Mouse (Mus musculus): Measurements from ENCODE around the gene Hs3st2. TPM values are rescaled to one million over a fixed set of nuclear protein-coding genes. Genes with fewer than 3 reads are reported as not detected.
A peak's percentile ranks its signal among the peaks of the same experiment; 100 is the strongest.
"Not testable (repeated sequence)": the region's sequence is repeated elsewhere in the genome, so short reads cannot be mapped to it uniquely, and the experiment has no call there.

Gene Hs3st2
- polyA plus RNA-seq (2015; fragmentation: Nextera tagmentation; extraction: Ambion mirVana) = 0.87 and 0.92 TPM in 2 replicates

DNA sequence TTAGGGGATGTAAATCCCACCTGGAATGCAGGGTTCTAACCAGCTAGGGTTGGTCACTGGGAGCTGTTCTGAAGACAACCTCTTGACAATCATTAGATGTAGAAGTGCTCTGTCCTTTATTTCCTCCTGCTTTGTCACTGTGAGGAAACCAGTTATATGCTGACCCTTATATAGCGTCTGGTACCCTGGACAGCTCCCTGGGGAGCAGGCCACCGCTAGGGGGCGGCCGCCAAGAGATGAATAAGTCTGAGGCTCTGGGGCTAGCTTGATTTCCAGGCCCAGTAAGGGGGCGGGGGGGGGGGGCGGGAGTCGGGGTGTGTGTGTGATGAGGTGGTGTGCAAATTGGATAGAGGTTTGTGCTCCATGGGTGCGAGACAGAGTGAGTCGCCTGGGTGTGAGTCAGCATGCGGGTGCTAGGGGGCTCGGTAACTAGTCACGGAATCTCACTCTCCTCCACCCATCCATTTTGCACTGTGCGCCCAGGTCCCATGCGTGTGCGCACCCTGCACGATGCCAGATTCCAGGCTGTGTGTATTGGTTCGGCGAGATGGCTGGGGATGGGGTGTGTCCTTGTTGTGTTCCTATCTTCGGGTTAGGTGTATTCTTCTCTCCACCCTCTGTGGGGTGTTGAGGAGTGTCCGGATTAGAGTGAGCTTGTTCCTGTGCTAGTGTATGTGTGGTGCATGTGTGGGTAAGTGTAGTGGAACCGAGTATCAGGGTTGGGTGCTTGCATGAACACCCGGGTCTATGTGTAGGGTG lies at the start of gene Hs3st2:
TSS of gene Hs3st2 (plus strand) at position 635 of the 759 bp plus-strand sequence.
- Histone ChIP-seq H3K27ac (ENCODE audit: low read length) (no peak within 1 kb of the TSS), H3K36me3 (ENCODE audit: control insufficient read depth, insufficient read depth, low read length) (no peaks in the 10 kb centered on the region), H3K4me1 (ENCODE audit: control insufficient read depth, insufficient read depth, low read length) (peaks cover 4% of the 10 kb centered on the region; the same call in 1 of the 2 replicates), H3K9me3 (ENCODE audit: control insufficient read depth, low read length) (no peaks in the 10 kb centered on the region), H3K9ac (ENCODE audit: low read depth, low read length) (no peak within 1 kb of the TSS), H3K4me2 (ENCODE audit: low read depth, low read length) (peak within 1 kb of the TSS; percentile 30), H3K27me3 (replicated peaks; ENCODE audit: control insufficient read depth, insufficient read depth, low read length) (peaks cover 38% of the 10 kb centered on the region), H3K4me3 (ENCODE audit: low read length) (peak within 1 kb of the TSS; percentile 23)
- WGBS = 3% methylated on average over 22 of the region's 22 CpGs
- peak; percentile 50; the same call in 1 of the 2 replicates for ATAC-seq

DNA sequence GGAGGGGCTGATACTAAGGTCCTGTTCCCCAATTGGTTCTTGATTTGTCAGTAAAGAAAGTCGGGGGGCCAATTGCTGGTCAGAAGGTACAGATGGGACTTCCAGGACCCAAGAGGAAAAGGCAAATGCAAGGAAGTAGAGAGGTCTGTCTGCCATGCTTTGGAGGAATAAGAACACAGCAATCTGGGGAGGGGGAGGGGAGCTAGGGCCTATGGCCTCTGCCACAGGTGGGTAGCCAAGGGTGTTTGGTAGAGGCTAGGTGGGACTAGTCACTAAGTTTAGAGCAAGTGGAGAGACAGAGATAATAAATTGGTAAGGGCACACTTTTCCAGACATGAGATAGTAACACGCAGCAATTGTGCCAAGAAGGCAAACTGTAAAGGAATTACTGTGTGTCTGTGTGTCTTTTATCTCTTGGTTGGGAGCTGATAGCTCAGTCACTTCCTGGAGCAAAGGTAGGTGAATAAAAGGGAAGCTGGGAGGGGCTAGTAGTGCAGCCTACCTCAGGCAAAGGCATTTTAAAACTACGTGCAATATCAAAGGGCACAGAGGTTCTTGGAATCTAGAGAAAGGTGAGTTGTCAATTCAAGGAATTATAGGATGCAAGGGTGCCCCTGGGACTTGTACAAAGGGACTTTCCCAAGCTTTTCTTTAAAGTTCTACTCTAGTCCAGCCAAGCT lies 43.2 kb upstream of the Hs3st2 start:
- Histone ChIP-seq H3K9me3 (ENCODE audit: control insufficient read depth, low read length) (no peaks in the 10 kb centered on the region), H3K4me1 (ENCODE audit: control insufficient read depth, insufficient read depth, low read length) (no peaks in the 10 kb centered on the region), H3K27me3 (replicated peaks; ENCODE audit: control insufficient read depth, insufficient read depth, low read length) (no peaks in the 10 kb centered on the region), H3K4me2 (ENCODE audit: low read depth, low read length) (no peak overlapping the region), H3K9ac (ENCODE audit: low read depth, low read length) (no peak overlapping the region), H3K4me3 (ENCODE audit: low read length) (no peak overlapping the region), H3K27ac (ENCODE audit: low read length) (peak overlapping the region; percentile 79), H3K36me3 (ENCODE audit: control insufficient read depth, insufficient read depth, low read length) (no peaks in the 10 kb centered on the region)
- ATAC-seq = peak; percentile 99
- 61% methylated on average over 3 of the region's 3 CpGs for WGBS

DNA sequence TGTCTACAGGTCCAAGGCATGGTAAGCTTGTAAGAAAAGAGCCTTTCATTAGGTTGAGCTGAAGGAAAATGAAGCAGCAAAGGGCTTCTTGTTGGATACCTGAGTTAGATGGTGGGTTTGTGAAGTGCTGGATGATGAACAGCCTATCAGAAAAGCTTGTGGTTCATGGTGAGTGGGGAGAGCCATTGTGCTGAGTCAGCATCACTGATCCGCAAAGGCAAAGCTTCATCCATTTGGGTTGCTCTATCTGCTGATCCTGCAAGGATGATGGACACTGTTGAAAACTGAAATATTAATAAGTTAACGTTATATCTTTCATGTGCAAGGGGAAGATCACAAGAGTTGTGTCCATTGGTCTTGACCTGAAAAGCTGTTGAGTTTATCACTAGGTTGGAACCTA lies 40.0 kb upstream of the Hs3st2 start:
- Histone ChIP-seq H3K4me1 (ENCODE audit: control insufficient read depth, insufficient read depth, low read length) (no peaks in the 10 kb centered on the region), H3K4me3 (ENCODE audit: low read length) (no peak overlapping the region), H3K27me3 (replicated peaks; ENCODE audit: control insufficient read depth, insufficient read depth, low read length) (no peaks in the 10 kb centered on the region), H3K27ac (ENCODE audit: low read length) (no peak overlapping the region), H3K4me2 (ENCODE audit: low read depth, low read length) (no peak overlapping the region), H3K9me3 (ENCODE audit: control insufficient read depth, low read length) (no peaks in the 10 kb centered on the region), H3K36me3 (ENCODE audit: control insufficient read depth, insufficient read depth, low read length) (no peaks in the 10 kb centered on the region), H3K9ac (ENCODE audit: low read depth, low read length) (no peak overlapping the region)
- 74% methylated on average over 2 of the region's 2 CpGs for WGBS
- no peak for ATAC-seq

DNA sequence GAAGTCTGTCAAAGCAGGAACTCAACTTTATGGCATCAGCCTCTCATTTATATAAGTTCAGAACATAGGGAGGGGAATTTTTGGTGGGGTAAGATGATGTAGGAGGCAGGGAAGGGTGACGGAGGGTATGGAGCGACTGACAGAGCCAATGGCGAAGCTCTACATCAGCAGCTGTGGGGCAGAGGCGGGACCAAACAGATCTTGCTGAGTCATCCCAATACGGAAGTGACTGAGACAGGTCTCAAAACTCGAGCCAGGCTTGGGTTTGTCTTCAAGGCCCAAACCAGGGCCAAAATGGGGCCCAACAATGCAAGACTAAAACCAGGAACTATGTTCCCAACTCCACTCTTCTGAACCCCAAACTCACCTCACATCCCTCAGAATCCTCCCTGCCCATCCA lies 30.2 kb upstream of the Hs3st2 start:
- not testable (repeated sequence) for H3K4me3 ChIP-seq (ENCODE audit: low read length); H3K9me3 ChIP-seq (ENCODE audit: control insufficient read depth, low read length); H3K27ac ChIP-seq (ENCODE audit: low read length); H3K36me3 ChIP-seq (ENCODE audit: control insufficient read depth, insufficient read depth, low read length); H3K4me1 ChIP-seq (ENCODE audit: control insufficient read depth, insufficient read depth, low read length); H3K27me3 ChIP-seq (replicated peaks; ENCODE audit: control insufficient read depth, insufficient read depth, low read length); H3K4me2 ChIP-seq (ENCODE audit: low read depth, low read length); ATAC-seq; H3K9ac ChIP-seq (ENCODE audit: low read depth, low read length)
- 78% methylated on average over 6 of the region's 6 CpGs for WGBS

DNA sequence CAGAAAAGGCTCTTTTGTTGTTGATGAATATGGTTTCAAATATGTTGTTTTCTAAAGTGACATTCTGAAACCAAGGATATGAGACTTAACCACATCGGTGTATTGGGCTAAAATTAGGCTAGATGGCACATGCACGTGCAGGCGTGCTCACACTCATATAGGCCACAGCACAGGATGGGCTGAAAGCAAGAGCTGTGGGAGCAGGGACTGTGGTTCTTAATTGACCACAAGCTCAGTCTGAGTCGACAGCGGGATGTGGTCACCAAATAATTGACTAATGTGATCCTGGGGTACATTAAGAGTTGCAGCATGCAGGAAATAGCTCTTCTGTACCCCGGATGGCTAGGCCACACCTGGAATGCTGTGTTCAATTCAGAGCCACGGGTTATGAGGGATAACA lies 26.1 kb upstream of the Hs3st2 start:
- no peak overlapping the region for H3K4me2 ChIP-seq (ENCODE audit: low read depth, low read length)
- H3K27ac ChIP-seq (ENCODE audit: low read length) = no peak overlapping the region
- H3K36me3 ChIP-seq (ENCODE audit: control insufficient read depth, insufficient read depth, low read length) = no peaks in the 10 kb centered on the region
- no peaks in the 10 kb centered on the region for H3K9me3 ChIP-seq (ENCODE audit: control insufficient read depth, low read length)
- no peak overlapping the region for H3K9ac ChIP-seq (ENCODE audit: low read depth, low read length)
- ATAC-seq = no peak
- WGBS = 86% methylated on average over 7 of the region's 7 CpGs
- H3K4me1 ChIP-seq (ENCODE audit: control insufficient read depth, insufficient read depth, low read length) = no peaks in the 10 kb centered on the region
- no peak overlapping the region for H3K4me3 ChIP-seq (ENCODE audit: low read length)
- H3K27me3 ChIP-seq (replicated peaks; ENCODE audit: control insufficient read depth, insufficient read depth, low read length) = no peaks in the 10 kb centered on the region

DNA sequence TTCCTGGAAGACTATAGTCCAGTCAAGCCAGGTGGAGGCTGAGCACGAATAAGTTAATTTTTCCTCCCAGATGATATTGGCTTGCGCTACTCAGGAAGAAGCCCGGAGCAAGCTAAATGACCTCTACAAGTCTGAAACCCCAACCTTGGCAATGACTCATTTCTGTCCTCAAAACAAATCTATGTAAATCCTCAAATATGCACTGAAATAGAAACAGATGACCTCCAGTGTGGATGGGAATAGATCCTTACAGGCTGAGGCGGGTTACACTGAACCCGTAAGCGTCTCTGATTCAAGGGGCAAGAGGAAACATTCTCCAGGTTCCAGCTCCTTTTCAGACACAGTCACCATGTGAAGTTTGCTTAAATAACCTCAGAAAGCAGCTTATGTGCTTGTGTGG lies 24.5 kb upstream of the Hs3st2 start:
- no peak for ATAC-seq
- Histone ChIP-seq H3K27me3 (replicated peaks; ENCODE audit: control insufficient read depth, insufficient read depth, low read length) (no peaks in the 10 kb centered on the region), H3K36me3 (ENCODE audit: control insufficient read depth, insufficient read depth, low read length) (no peaks in the 10 kb centered on the region), H3K9me3 (ENCODE audit: control insufficient read depth, low read length) (no peaks in the 10 kb centered on the region), H3K4me3 (ENCODE audit: low read length) (no peak overlapping the region), H3K27ac (ENCODE audit: low read length) (no peak overlapping the region), H3K4me2 (ENCODE audit: low read depth, low read length) (no peak overlapping the region), H3K9ac (ENCODE audit: low read depth, low read length) (no peak overlapping the region), H3K4me1 (ENCODE audit: control insufficient read depth, insufficient read depth, low read length) (no peaks in the 10 kb centered on the region)
- 83% methylated on average over 6 of the region's 6 CpGs for WGBS

DNA sequence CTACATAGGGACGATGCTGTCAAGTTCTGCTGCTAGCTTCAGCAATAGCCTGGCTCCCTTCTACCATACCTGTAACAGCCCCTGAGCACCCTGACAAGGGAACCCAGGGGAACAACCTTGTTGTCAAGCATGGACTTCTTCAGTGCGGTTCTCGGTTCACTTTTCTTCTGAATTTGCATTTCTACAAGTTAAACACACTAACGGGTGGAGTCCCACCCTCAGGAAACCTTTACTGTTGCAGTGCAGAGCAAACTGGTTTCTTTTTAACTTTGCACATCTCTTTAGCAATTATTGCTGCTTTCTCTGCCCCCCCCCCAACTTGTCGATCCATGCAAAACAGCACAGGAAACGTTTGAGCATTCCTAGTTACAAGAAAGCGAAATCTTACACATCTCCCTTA lies 19.7 kb upstream of the Hs3st2 start:
- Histone ChIP-seq H3K9me3 (ENCODE audit: control insufficient read depth, low read length) (no peaks in the 10 kb centered on the region), H3K9ac (ENCODE audit: low read depth, low read length) (no peak overlapping the region), H3K4me2 (ENCODE audit: low read depth, low read length) (no peak overlapping the region), H3K36me3 (ENCODE audit: control insufficient read depth, insufficient read depth, low read length) (no peaks in the 10 kb centered on the region), H3K27me3 (replicated peaks; ENCODE audit: control insufficient read depth, insufficient read depth, low read length) (no peaks in the 10 kb centered on the region), H3K4me1 (ENCODE audit: control insufficient read depth, insufficient read depth, low read length) (no peaks in the 10 kb centered on the region), H3K27ac (ENCODE audit: low read length) (no peak overlapping the region), H3K4me3 (ENCODE audit: low read length) (no peak overlapping the region)
- WGBS = 82% methylated on average over 7 of the region's 7 CpGs
- ATAC-seq = no peak

DNA sequence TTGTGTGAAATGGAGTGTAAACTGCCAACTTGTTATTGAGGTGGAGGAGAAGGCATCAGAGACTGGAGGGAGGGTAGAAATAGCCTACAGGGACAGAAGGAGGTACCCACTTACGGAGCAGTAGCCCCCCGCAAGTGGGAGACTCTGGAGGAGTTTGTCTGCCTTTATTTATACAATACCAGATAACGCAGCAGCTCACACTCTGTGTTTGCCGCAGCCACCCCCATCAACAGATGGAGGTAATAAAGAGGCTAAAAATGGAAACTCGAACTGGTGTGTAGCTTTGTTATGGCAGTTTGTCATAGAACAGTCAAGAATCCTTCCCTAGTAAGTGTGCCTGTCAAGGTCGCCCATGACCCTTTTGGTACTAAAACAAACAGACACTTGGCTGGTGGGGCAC lies 16.2 kb upstream of the Hs3st2 start:
- Histone ChIP-seq H3K27me3 (replicated peaks; ENCODE audit: control insufficient read depth, insufficient read depth, low read length) (no peaks in the 10 kb centered on the region), H3K9ac (ENCODE audit: low read depth, low read length) (no peak overlapping the region), H3K9me3 (ENCODE audit: control insufficient read depth, low read length) (no peaks in the 10 kb centered on the region), H3K27ac (ENCODE audit: low read length) (no peak overlapping the region), H3K4me1 (ENCODE audit: control insufficient read depth, insufficient read depth, low read length) (no peaks in the 10 kb centered on the region), H3K4me2 (ENCODE audit: low read depth, low read length) (no peak overlapping the region), H3K36me3 (ENCODE audit: control insufficient read depth, insufficient read depth, low read length) (no peaks in the 10 kb centered on the region), H3K4me3 (ENCODE audit: low read length) (no peak overlapping the region)
- 20% methylated on average over 6 of the region's 6 CpGs for WGBS
- ATAC-seq = no peak

DNA sequence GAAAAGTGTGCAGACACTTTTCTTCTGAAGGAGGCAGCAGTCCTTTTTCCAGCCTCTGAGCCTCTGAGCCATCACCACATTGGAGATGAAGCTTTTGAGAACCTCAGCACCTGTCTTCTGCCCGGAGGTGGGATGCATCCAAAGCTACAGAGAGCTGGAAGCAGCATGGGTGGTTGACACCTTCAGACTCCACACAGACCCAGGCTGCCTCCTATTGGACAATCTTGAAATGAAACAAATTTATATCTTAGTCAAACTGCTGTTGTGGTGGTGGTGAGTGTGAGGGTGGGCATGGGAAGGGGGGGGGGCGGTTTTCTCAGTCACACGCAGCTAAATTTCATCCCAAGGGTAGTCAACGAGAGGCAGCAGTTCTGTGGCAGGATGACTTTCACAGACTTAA lies 12.7 kb upstream of the Hs3st2 start:
- WGBS = 63% methylated on average over 4 of the region's 4 CpGs
- Histone ChIP-seq H3K9me3 (ENCODE audit: control insufficient read depth, low read length) (no peaks in the 10 kb centered on the region), H3K27me3 (replicated peaks; ENCODE audit: control insufficient read depth, insufficient read depth, low read length) (no peaks in the 10 kb centered on the region), H3K4me1 (ENCODE audit: control insufficient read depth, insufficient read depth, low read length) (no peaks in the 10 kb centered on the region), H3K4me2 (ENCODE audit: low read depth, low read length) (no peak overlapping the region), H3K27ac (ENCODE audit: low read length) (no peak overlapping the region), H3K9ac (ENCODE audit: low read depth, low read length) (no peak overlapping the region), H3K4me3 (ENCODE audit: low read length) (no peak overlapping the region), H3K36me3 (ENCODE audit: control insufficient read depth, insufficient read depth, low read length) (no peaks in the 10 kb centered on the region)
- ATAC-seq = no peak
